In genomic region chr15:99422551-99422950, GRCm38 (mm10) we compare ENCODE assay signal across 17 mouse cellular contexts. TPM values are rescaled to one million over a fixed set of nuclear protein-coding genes. Genes with fewer than 3 reads are reported as not detected.
DNase-seq lines count a peak whose midpoint lies in the region; ATAC-seq and TF ChIP-seq lines count a peak whose summit lies in the region.
"Had no signal": no experiment of that assay in that cellular context is flagged by ENCODE, and none has a peak within 500 bp of the region (broad histone marks: within the 10 kb centered on the region; RNA-seq: fewer than 3 reads in every experiment).

No protein-coding gene starts in this region.

- WGBS in hindbrain, embryonic 10.5 days: 91% methylated on average over 23 of the region's 23 CpGs
- WGBS in hindbrain, embryonic 14.5 days: 88% methylated on average over 23 of the region's 23 CpGs
- WGBS in midbrain, embryonic 10.5 days: 93% methylated on average over 23 of the region's 23 CpGs
- WGBS in midbrain, embryonic 13.5 days: 87% methylated on average over 23 of the region's 23 CpGs
- WGBS in embryonic facial prominence, embryonic 12.5 days: 90% methylated on average over 23 of the region's 23 CpGs
- 92% methylated on average over 21 of the region's 23 CpGs for WGBS in limb, embryonic 14.5 days

- peaks cover 42% of the 10 kb centered on the region for H3K4me1 ChIP-seq in hindbrain, embryonic 10.5 days (replicated peaks)
- peaks cover 10% of the 10 kb centered on the region for H3K4me1 ChIP-seq in hindbrain, embryonic 14.5 days (replicated peaks; ENCODE audit: control insufficient read depth, insufficient read depth, low read length)
- peaks cover 33% of the 10 kb centered on the region for H3K4me1 ChIP-seq in midbrain, embryonic 10.5 days
- H3K4me1 ChIP-seq in midbrain, embryonic 13.5 days (replicated peaks): peaks cover 10% of the 10 kb centered on the region
- peaks cover 18% of the 10 kb centered on the region for H3K4me1 ChIP-seq in embryonic facial prominence, embryonic 12.5 days
- H3K4me1 ChIP-seq in limb, embryonic 14.5 days (ENCODE audit: control insufficient read depth, insufficient read depth, low read length): peaks cover 22% of the 10 kb centered on the region

- H3K9me3 ChIP-seq in hindbrain, embryonic 10.5 days: no peaks in the 10 kb centered on the region
- H3K9me3 ChIP-seq in hindbrain, embryonic 14.5 days (ENCODE audit: control insufficient read depth, low read length): no peaks in the 10 kb centered on the region
- no peaks in the 10 kb centered on the region for H3K9me3 ChIP-seq in midbrain, embryonic 10.5 days (replicated peaks)
- no peaks in the 10 kb centered on the region for H3K9me3 ChIP-seq in midbrain, embryonic 13.5 days
- H3K9me3 ChIP-seq in embryonic facial prominence, embryonic 12.5 days: no peaks in the 10 kb centered on the region
- H3K9me3 ChIP-seq in limb, embryonic 14.5 days (ENCODE audit: control insufficient read depth, low read length): no peaks in the 10 kb centered on the region
- H3K9me3 ChIP-seq: hindbrain, embryonic 15.5 days had no signal

- H3K4me2 ChIP-seq in hindbrain, embryonic 14.5 days (replicated peaks): no peak overlapping the region
- no peak overlapping the region for H3K4me2 ChIP-seq in midbrain, embryonic 13.5 days (replicated peaks)
- H3K4me2 ChIP-seq in embryonic facial prominence, embryonic 12.5 days (replicated peaks): no peak overlapping the region
- no peak overlapping the region for H3K4me2 ChIP-seq in limb, embryonic 14.5 days (replicated peaks; ENCODE audit: low read depth, low read length, severe bottlenecking)
- H3K4me2 ChIP-seq: hindbrain, embryonic 15.5 days had no signal

- no peak overlapping the region for H3K9ac ChIP-seq in hindbrain, embryonic 14.5 days
- H3K9ac ChIP-seq in midbrain, embryonic 13.5 days (replicated peaks): no peak overlapping the region
- no peak overlapping the region for H3K9ac ChIP-seq in embryonic facial prominence, embryonic 12.5 days
- no peak overlapping the region for H3K9ac ChIP-seq in limb, embryonic 14.5 days (ENCODE audit: low read depth, low read length, severe bottlenecking)
- H3K9ac ChIP-seq: hindbrain, embryonic 15.5 days; liver, embryonic 14.5 days had no signal

- ATAC-seq in hindbrain, embryonic 14.5 days (ENCODE audit: low FRiP score): no peak
- ATAC-seq in midbrain, embryonic 13.5 days: no peak
- ATAC-seq in embryonic facial prominence, embryonic 12.5 days (ENCODE audit: insufficient number of reproducible peaks, insufficient read depth, low FRiP score, low TSS enrichment): no peak
- no peak for ATAC-seq in limb, embryonic 14.5 days (ENCODE audit: low FRiP score, low read depth)

- TF ChIP-seq POLR2A in limb, embryonic 14.5 days (IDR thresholded peaks at IDR 0.05; ENCODE audit: borderline replicate concordance, extremely low read depth, insufficient read depth, insufficient read length): no peak

- no peaks in the 10 kb centered on the region for H3K27me3 ChIP-seq in hindbrain, embryonic 10.5 days (ENCODE audit: insufficient read depth, poor library complexity, severe bottlenecking)
- H3K27me3 ChIP-seq in hindbrain, embryonic 14.5 days (ENCODE audit: control insufficient read depth, insufficient read depth, low read length): no peaks in the 10 kb centered on the region
- H3K27me3 ChIP-seq in midbrain, embryonic 10.5 days (ENCODE audit: low read depth, poor library complexity, severe bottlenecking): no peaks in the 10 kb centered on the region
- H3K27me3 ChIP-seq in midbrain, embryonic 13.5 days: no peaks in the 10 kb centered on the region
- H3K27me3 ChIP-seq in embryonic facial prominence, embryonic 12.5 days: no peaks in the 10 kb centered on the region
- no peaks in the 10 kb centered on the region for H3K27me3 ChIP-seq in limb, embryonic 14.5 days (ENCODE audit: control insufficient read depth, insufficient read depth, low read length)
- H3K27me3 ChIP-seq: hindbrain, embryonic 15.5 days had no signal

- no peak overlapping the region for H3K4me3 ChIP-seq in hindbrain, embryonic 10.5 days
- H3K4me3 ChIP-seq in hindbrain, embryonic 14.5 days (replicated peaks; ENCODE audit: low read length): no peak overlapping the region
- H3K4me3 ChIP-seq in midbrain, embryonic 10.5 days: no peak overlapping the region
- H3K4me3 ChIP-seq in midbrain, embryonic 13.5 days (replicated peaks): no peak overlapping the region
- H3K4me3 ChIP-seq in embryonic facial prominence, embryonic 12.5 days: no peak overlapping the region
- no peak overlapping the region for H3K4me3 ChIP-seq in limb, embryonic 14.5 days (replicated peaks; ENCODE audit: low read length)
- H3K4me3 ChIP-seq: hindbrain, embryonic 15.5 days had no signal

- H3K27ac ChIP-seq in hindbrain, embryonic 10.5 days: peak overlapping the region; percentile 90
- H3K27ac ChIP-seq in hindbrain, embryonic 14.5 days: no peak overlapping the region
- H3K27ac ChIP-seq in midbrain, embryonic 10.5 days (replicated peaks): peak overlapping the region; percentile 93; the same call in 1 of the 2 replicates
- no peak overlapping the region for H3K27ac ChIP-seq in midbrain, embryonic 13.5 days
- 0 out of 2 replicates have a peak overlapping the region, but pooled peaks have one; percentile 11 for H3K27ac ChIP-seq in embryonic facial prominence, embryonic 12.5 days
- H3K27ac ChIP-seq in limb, embryonic 14.5 days (replicated peaks; ENCODE audit: low read depth, low read length): peak overlapping the region; percentile 91; the same call in 1 of the 2 replicates
- H3K27ac ChIP-seq: hindbrain, embryonic 15.5 days; liver, embryonic 14.5 days had no signal

- peaks cover 64% of the 10 kb centered on the region for H3K36me3 ChIP-seq in hindbrain, embryonic 10.5 days
- H3K36me3 ChIP-seq in hindbrain, embryonic 14.5 days (replicated peaks; ENCODE audit: control insufficient read depth, insufficient read depth): peaks cover 56% of the 10 kb centered on the region
- peaks cover 61% of the 10 kb centered on the region for H3K36me3 ChIP-seq in midbrain, embryonic 10.5 days
- H3K36me3 ChIP-seq in midbrain, embryonic 13.5 days: peaks cover 58% of the 10 kb centered on the region
- H3K36me3 ChIP-seq in embryonic facial prominence, embryonic 12.5 days: peaks cover 51% of the 10 kb centered on the region
- H3K36me3 ChIP-seq in limb, embryonic 14.5 days (ENCODE audit: control insufficient read depth, insufficient read depth, low read length): peaks cover 58% of the 10 kb centered on the region

- DNase-seq in hindbrain, embryonic 10.5 days (ENCODE audit: low spot score): no peak
- no peak for DNase-seq in hindbrain, embryonic 14.5 days (ENCODE audit: low spot score)
- no peak for DNase-seq in midbrain, embryonic 10.5 days (ENCODE audit: low spot score)
- DNase-seq in limb, embryonic 14.5 days (ENCODE audit: low spot score): no peak
- no peak for DNase-seq in thymus, postnatal 36 days
- DNase-seq: adrenal gland, adult 2 months; cerebellum, adult 11-12 months; cerebellum, postnatal 36 days; gastrocnemius, postnatal 10 days; kidney, adult 2 months; kidney, postnatal 36 days; lung, postnatal 10 days; thymus, postnatal 4 days had no signal

RNA-seq across cellular contexts. Expression of gene Tmbim6, which starts 29.9 kb away (rescaled TPM):
- 283 and 284 TPM in 2 replicates for polyA plus RNA-seq in hindbrain, embryonic 10.5 days (2016; fragmentation: Nextera tagmentation; extraction: Ambion mirVana)
- 262 and 272 TPM in 2 replicates for polyA plus RNA-seq in hindbrain, embryonic 14.5 days (2014; fragmentation: Nextera tagmentation; extraction: Ambion mirVana)
- polyA plus RNA-seq in midbrain, embryonic 10.5 days (2016; fragmentation: Nextera tagmentation; extraction: Ambion mirVana): 288 and 305 TPM in 2 replicates
- polyA plus RNA-seq in midbrain, embryonic 13.5 days (2015; fragmentation: Nextera tagmentation; extraction: Ambion mirVana): 228 and 244 TPM in 2 replicates
- polyA plus RNA-seq in embryonic facial prominence, embryonic 12.5 days (2016; fragmentation: Nextera tagmentation; extraction: Ambion mirVana): 256 and 268 TPM in 2 replicates
- 216 and 283 TPM in 2 replicates for polyA plus RNA-seq in limb, embryonic 14.5 days (2012; rRNA removed)
- 296 and 305 TPM in 2 replicates for polyA plus RNA-seq in limb, embryonic 14.5 days (2014; fragmentation: Nextera tagmentation; extraction: Ambion mirVana)

RNA-seq across cellular contexts. Expression of gene Nckap5l, which starts 35.0 kb away (rescaled TPM):
- polyA plus RNA-seq in hindbrain, embryonic 10.5 days (2016; fragmentation: Nextera tagmentation; extraction: Ambion mirVana): 13.5 and 15.8 TPM in 2 replicates
- polyA plus RNA-seq in hindbrain, embryonic 14.5 days (2014; fragmentation: Nextera tagmentation; extraction: Ambion mirVana): 16.2 and 19.3 TPM in 2 replicates
- polyA plus RNA-seq in midbrain, embryonic 10.5 days (2016; fragmentation: Nextera tagmentation; extraction: Ambion mirVana): 11.0 and 11.3 TPM in 2 replicates
- 12.2 and 15.6 TPM in 2 replicates for polyA plus RNA-seq in midbrain, embryonic 13.5 days (2015; fragmentation: Nextera tagmentation; extraction: Ambion mirVana)
- polyA plus RNA-seq in embryonic facial prominence, embryonic 12.5 days (2016; fragmentation: Nextera tagmentation; extraction: Ambion mirVana): 11.6 and 12.3 TPM in 2 replicates
- 24.4 and 32.4 TPM in 2 replicates for polyA plus RNA-seq in limb, embryonic 14.5 days (2012; rRNA removed)
- polyA plus RNA-seq in limb, embryonic 14.5 days (2014; fragmentation: Nextera tagmentation; extraction: Ambion mirVana): 14.1 and 19.3 TPM in 2 replicates

RNA-seq across cellular contexts. Expression of gene Bcdin3d, which starts 52.0 kb away (rescaled TPM):
- polyA plus RNA-seq in hindbrain, embryonic 10.5 days (2016; fragmentation: Nextera tagmentation; extraction: Ambion mirVana): 19.3 and 20.2 TPM in 2 replicates
- polyA plus RNA-seq in hindbrain, embryonic 14.5 days (2014; fragmentation: Nextera tagmentation; extraction: Ambion mirVana): 16.5 and 19.6 TPM in 2 replicates
- polyA plus RNA-seq in midbrain, embryonic 10.5 days (2016; fragmentation: Nextera tagmentation; extraction: Ambion mirVana): 21.3 and 22.1 TPM in 2 replicates
- 26.5 and 26.9 TPM in 2 replicates for polyA plus RNA-seq in midbrain, embryonic 13.5 days (2015; fragmentation: Nextera tagmentation; extraction: Ambion mirVana)
- polyA plus RNA-seq in embryonic facial prominence, embryonic 12.5 days (2016; fragmentation: Nextera tagmentation; extraction: Ambion mirVana): 14.6 and 16.3 TPM in 2 replicates
- polyA plus RNA-seq in limb, embryonic 14.5 days (2012; rRNA removed): 9.0 and 9.2 TPM in 2 replicates
- polyA plus RNA-seq in limb, embryonic 14.5 days (2014; fragmentation: Nextera tagmentation; extraction: Ambion mirVana): 13.6 and 14.5 TPM in 2 replicates

RNA-seq across cellular contexts. Expression of gene Fmnl3, which starts 52.3 kb away (rescaled TPM):
- polyA plus RNA-seq in hindbrain, embryonic 10.5 days (2016; fragmentation: Nextera tagmentation; extraction: Ambion mirVana): 10.7 and 14.6 TPM in 2 replicates
- 9.0 and 9.2 TPM in 2 replicates for polyA plus RNA-seq in hindbrain, embryonic 14.5 days (2014; fragmentation: Nextera tagmentation; extraction: Ambion mirVana)
- 10.9 and 12.6 TPM in 2 replicates for polyA plus RNA-seq in midbrain, embryonic 10.5 days (2016; fragmentation: Nextera tagmentation; extraction: Ambion mirVana)
- polyA plus RNA-seq in midbrain, embryonic 13.5 days (2015; fragmentation: Nextera tagmentation; extraction: Ambion mirVana): 8.5 and 8.7 TPM in 2 replicates
- polyA plus RNA-seq in embryonic facial prominence, embryonic 12.5 days (2016; fragmentation: Nextera tagmentation; extraction: Ambion mirVana): 32.6 and 37.0 TPM in 2 replicates
- polyA plus RNA-seq in limb, embryonic 14.5 days (2012; rRNA removed): 55.0 and 65.4 TPM in 2 replicates
- polyA plus RNA-seq in limb, embryonic 14.5 days (2014; fragmentation: Nextera tagmentation; extraction: Ambion mirVana): 19.8 and 26.8 TPM in 2 replicates

Comparison
In these comparisons a context has a peak if more than half of its experiments do, and no peak if none do; other contexts are left out.
1. H3K27ac ChIP-seq: peak in hindbrain, embryonic 10.5 days (single experiment), midbrain, embryonic 10.5 days (single experiment), embryonic facial prominence, embryonic 12.5 days (single experiment) and limb, embryonic 14.5 days (single experiment); none in hindbrain, embryonic 14.5 days (single experiment) and midbrain, embryonic 13.5 days (single experiment).